Mouse (Mus musculus): ENCODE measurements around the gene Epm2aip1.

The Epm2aip1 gene

GRCm38 (mm10) chr9:111271434-111272160 is at the start of gene Epm2aip1, which contains the start of gene Mlh1:
TSS of gene Epm2aip1 (plus strand) at chr9:111271929.
TSS of gene Mlh1 (minus strand) at chr9:111271791.
- DNase-seq (ENCODE audit: low spot score): peak; percentile 99

- DNase-seq (ENCODE audit: low spot score): no peak
Measured at GRCm38 (mm10) chr9:111223406-111223805, 48.3 kb upstream of the Epm2aip1 start.

DNA sequence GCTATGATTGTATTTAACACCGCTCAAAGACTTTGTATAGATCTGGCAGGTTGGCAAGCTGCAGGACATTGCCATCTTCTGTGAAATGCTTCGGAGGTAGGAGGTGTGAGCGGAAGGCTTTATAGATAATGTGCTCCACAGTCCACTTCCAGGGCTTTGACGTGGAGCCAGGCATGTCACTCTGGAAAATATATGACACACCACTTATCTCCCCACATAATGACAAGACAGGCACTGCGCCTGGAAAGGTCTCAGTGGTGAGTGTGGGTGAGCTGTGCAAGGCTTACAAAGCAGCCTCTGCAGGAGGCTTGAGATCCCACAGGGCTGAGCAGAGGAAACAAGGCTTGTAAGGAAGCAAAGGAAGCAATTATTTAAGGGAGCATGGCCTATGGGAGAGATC is 43.3 kb upstream of the Epm2aip1 start:
- no peak for DNase-seq (ENCODE audit: low spot score)

DNA sequence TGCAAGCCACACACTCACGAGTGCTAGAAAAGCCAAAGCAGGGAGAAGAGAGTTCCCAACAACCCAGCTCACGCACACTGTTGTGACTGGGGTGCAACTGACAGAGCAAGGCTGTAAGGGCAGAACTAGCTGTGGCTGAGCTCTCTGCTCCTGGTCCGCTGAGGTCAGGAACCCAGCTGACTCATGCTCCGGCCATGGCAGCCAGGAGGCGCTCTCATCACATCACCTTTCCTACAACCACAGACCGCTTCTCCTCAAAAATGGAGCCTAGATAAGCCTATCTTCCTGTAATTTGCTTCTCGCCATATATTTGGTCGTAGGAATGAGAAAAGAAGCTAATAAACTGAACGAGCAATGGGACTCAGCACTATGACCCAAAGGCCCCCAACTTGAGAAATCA is 37.0 kb upstream of the Epm2aip1 start:
- no peak for DNase-seq (ENCODE audit: low spot score)

DNA sequence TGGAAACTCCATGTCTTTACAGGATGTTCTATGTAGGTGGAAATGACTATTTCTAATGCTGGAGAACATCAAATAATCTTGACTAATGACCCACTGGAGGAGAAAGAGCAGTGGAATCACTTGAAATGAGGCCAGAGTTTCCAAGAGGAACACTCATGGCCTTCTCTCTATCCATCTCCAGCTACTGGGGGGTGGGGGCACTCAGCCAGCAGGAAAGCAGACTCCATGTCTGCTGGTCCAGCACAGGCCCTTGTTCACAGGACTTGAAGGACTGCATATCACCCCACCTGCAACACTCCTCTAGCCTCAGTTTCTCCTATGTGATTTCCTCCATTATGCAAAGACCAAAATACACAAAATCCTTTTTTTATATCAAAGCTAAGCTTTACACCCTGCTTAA is 34.0 kb upstream of the Epm2aip1 start:
- DNase-seq (ENCODE audit: low spot score): no peak

DNA sequence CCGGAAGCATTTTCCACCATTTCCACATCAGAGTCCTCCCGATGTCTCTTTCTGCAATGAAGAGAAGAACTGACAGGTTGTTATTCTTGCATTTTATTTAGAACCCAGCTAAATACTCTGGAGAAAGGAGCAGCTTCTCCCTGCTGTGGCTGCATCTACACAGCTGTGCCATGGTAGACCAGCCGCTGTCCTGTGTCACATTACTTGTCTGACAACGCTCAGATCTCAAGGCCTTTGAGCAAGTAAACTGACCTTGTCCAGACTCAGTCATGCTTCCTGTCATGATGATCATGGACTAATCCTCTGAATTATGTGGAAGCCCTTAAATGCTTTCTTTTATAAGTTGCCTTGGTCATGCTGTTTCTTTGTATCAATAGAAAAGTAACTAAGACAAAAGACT is 31.9 kb upstream of the Epm2aip1 start:
- no peak for DNase-seq (ENCODE audit: low spot score)

DNA sequence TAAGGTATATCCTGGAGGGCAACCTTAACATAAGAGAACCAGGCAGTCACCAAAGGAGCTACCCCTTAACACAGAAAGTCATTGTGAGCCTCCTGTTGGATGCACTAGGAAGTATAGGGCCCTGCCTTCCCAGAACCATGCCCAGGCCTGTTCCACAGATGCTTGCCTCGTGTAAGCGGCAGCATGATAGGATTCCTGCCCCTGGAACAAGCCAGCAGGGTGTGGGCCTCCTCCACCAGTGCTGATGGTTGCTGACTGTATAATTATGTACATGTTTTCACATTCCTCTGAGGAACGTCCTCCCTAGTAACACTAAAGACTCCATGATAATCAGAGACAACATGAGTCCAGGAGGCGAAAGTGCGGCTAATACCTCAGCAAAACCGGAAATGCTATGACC is 28.3 kb upstream of the Epm2aip1 start:
- no peak for DNase-seq (ENCODE audit: low spot score)

- DNase-seq (ENCODE audit: low spot score): no peak
Measured at GRCm38 (mm10) chr9:111245546-111245945, 26.2 kb upstream of the Epm2aip1 start.

GRCm38 (mm10) chr9:111247682-111248246 is 24.0 kb upstream of the Epm2aip1 start:
- DNase-seq (ENCODE audit: low spot score): no peak

- DNase-seq (ENCODE audit: low spot score): no peak
Measured at GRCm38 (mm10) chr9:111252161-111252869, 19.4 kb upstream of the Epm2aip1 start.

GRCm38 (mm10) chr9:111260360-111260985 is 11.3 kb upstream of the Epm2aip1 start:
- DNase-seq (ENCODE audit: low spot score): no peak

DNA sequence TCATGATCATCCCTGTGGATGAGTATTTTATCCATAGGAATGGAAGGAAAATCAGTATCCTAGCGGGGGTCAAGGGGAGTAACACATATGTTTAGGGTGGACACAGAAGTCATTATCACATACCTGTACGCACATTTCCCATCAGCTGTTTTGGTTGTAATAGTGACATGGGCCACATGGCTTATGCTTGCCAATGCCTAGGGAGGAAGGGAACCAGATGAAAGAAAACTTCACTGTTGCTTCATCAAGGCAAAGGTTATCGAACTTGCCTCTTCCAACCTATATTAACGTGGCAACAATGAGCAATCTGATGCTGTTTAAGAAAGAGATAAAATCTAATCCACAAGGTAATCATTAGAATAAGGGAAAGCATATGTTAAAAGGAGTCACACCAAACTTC is 10.4 kb upstream of the Epm2aip1 start:
- no peak for DNase-seq (ENCODE audit: low spot score)

GRCm38 (mm10) chr9:111267998-111268397 is 3.7 kb upstream of the Epm2aip1 start:
- DNase-seq (ENCODE audit: low spot score): no peak

GRCm38 (mm10) chr9:111270606-111271005 is 1.1 kb upstream of the Epm2aip1 start:
- DNase-seq (ENCODE audit: low spot score): no peak

- DNase-seq (ENCODE audit: low spot score): no peak
Measured at GRCm38 (mm10) chr9:111271056-111271433, 684 bp upstream of the Epm2aip1 start.

- DNase-seq (ENCODE audit: low spot score): no peak
Measured at GRCm38 (mm10) chr9:111272356-111272755, 627 bp downstream of the Epm2aip1 start.

GRCm38 (mm10) chr9:111272996-111273785 is 1.5 kb downstream of the Epm2aip1 start:
- no peak for DNase-seq (ENCODE audit: low spot score)

- DNase-seq (ENCODE audit: low spot score): no peak
Measured at GRCm38 (mm10) chr9:111273958-111274357, 2.2 kb downstream of the Epm2aip1 start.

DNA sequence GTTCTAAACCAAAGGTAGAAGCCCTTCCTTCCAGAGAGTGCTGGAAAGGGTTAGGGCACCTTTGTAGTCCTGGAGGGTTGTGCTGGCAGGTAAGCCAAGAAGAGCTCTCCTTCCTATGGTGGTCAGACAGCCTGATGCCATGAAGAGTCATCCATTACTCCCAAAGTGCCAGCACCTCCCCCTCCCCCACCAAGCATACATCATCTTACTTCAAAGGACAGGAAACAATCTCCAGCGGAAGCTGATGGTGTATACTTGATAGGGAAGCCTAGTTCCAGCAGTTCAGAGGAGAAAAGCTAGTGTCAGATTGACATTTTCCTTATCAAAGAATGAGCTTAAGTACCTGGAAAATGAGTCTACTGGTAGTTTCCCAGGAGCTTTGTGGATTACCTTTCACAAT is 3.4 kb downstream of the Epm2aip1 start:
- DNase-seq (ENCODE audit: low spot score): no peak

DNA sequence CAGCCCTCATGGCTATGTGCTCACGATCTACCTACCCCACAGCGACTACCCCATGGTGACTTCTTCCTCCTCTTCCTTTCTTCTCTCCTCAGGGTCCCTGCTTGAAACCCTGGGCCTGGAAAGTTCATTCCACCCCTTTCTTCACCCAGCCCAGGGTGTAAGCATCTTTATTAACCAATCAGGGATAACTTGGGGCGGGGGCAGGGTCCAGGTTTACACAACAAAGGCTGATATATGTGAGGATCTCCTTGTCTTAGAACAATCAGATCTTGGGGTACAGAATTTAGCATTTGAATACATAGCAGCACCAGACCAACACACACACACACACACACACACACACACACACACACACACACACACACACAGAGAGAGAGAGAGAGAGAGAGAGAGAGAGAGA is 13.3 kb downstream of the Epm2aip1 start:
- DNase-seq (ENCODE audit: low spot score): no peak

- no peak for DNase-seq (ENCODE audit: low spot score)
Measured at GRCm38 (mm10) chr9:111285676-111286075, 13.9 kb downstream of the Epm2aip1 start.

DNA sequence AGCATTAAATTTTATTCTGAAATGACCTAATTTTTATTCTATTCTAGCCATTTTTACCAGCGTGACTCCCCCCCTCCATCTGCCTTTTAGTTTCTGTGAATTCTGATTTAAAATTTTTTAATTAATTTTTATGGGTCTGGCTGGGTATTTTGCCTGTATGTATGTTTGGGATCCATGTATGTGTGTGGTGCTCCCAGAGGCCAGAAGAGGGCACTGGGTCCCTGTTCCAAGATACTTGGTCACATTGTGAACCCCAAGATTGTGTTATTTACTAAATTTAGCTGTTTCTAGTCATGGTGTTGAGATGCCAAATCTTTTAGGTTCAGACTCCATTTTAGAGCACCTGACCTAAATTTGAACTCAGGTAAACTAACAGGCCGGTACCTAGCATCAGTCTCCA is 14.7 kb downstream of the Epm2aip1 start:
- no peak for DNase-seq (ENCODE audit: low spot score)
